Mouse (Mus musculus) G1E (cell line): ENCODE measurements around the gene Dlgap5. TPM values are rescaled to one million over a fixed set of nuclear protein-coding genes. Genes with fewer than 3 reads are reported as not detected.

Experiments
- ATAC-seq: 2 replicates; pipeline ENCODE4 v1.8.0; 2016; ENCODE audit warnings: mild to moderate bottlenecking; ENCODE audit not compliant: insufficient number of reproducible peaks, poor library complexity, low FRiP score, severe bottlenecking; ENCODE audit errors: extremely low read depth
- DNase-seq: peaks from one replicate; pipeline ENCODE4 v3.0.0; 2012; ENCODE audit warnings: low spot score
- H3K27me3 ChIP-seq: 2 replicates; pipeline ENCODE4 v1.6.1; 2012; ENCODE audit warnings: mild to moderate bottlenecking, low read length, inconsistent platforms; ENCODE audit not compliant: insufficient read depth
- H3K36me3 ChIP-seq: replicated peaks from 2 replicates; pipeline ENCODE3; 2012; ENCODE audit warnings: mild to moderate bottlenecking, inconsistent platforms
- H3K4me1 ChIP-seq: 2 replicates; pipeline ENCODE4 v1.6.1; 2012; ENCODE audit warnings: low read depth, low read length, inconsistent platforms, mixed read lengths; ENCODE audit not compliant: insufficient read depth
- H3K4me3 ChIP-seq: 2 replicates; pipeline ENCODE4 v1.5.1; 2012; ENCODE audit warnings: low read depth, mild to moderate bottlenecking, inconsistent platforms, low read length, moderate library complexity, mixed read lengths
- H3K9me3 ChIP-seq: replicated peaks from 2 replicates; pipeline ENCODE4 v1.6.1; 2012; ENCODE audit warnings: inconsistent platforms
- CTCF ChIP-seq: IDR thresholded peaks from 2 replicates; pipeline ENCODE4 v1.5.1; 2012; ENCODE audit warnings: low read depth, low read length, inconsistent platforms, mixed read lengths
- GATA1 ChIP-seq: IDR thresholded peaks from 2 replicates; pipeline ENCODE4 v1.6.1; 2012; ENCODE audit warnings: borderline replicate concordance, low read length, inconsistent platforms, mixed read lengths
- GATA2 ChIP-seq: IDR thresholded peaks from 2 replicates; pipeline ENCODE4 v1.6.1; 2012; ENCODE audit warnings: low read depth, low read length, inconsistent platforms, borderline replicate concordance
- POLR2AphosphoS5 ChIP-seq: IDR thresholded peaks from 2 replicates; pipeline ENCODE4 v1.6.1; 2012; ENCODE audit warnings: low read depth, low read length, inconsistent platforms; ENCODE audit not compliant: insufficient replicate concordance
- TAL1 ChIP-seq: conservative IDR thresholded peaks from 2 replicates; pipeline ENCODE4 v1.6.1; 2012; ENCODE audit warnings: low read depth, low read length, inconsistent platforms, mixed read lengths
- polyA plus RNA-seq: library from polyadenylated mRNA; stranded (reverse); fragments of >175 nt; gene quantifications from 2 replicates; pipeline ENCODE4 v1.2.3, GENCODE M21; 2012
- total RNA-seq, 2 experiments: library from RNA; stranded (forward) in 1 of 2; stranded (reverse) in 1 of 2; fragments of 200-1000 nt in 1 of 2; fragments of >200 nt in 1 of 2; fragmentation: Nextera tagmentation in 1 of 2; gene quantifications; 2 replicates each; pipeline ENCODE4 v1.2.3; 2014 to 2017

Dlgap5 gene
- total and polyA plus RNA-seq, 3 experiments, result 21.6 to 119 (median 109) TPM

- H3K4me1 ChIP-seq, result no peaks in the 10 kb centered on the region
- ATAC-seq (no peak; the same call in 1 of the 2 replicates), DNase-seq (no peak)
- H3K9me3 ChIP-seq, result no peaks in the 10 kb centered on the region
- TF ChIP-seq GATA1 (no peak), CTCF (peak; percentile 3)
- H3K27me3 ChIP-seq, result no peaks in the 10 kb centered on the region
- no peak overlapping the region for H3K4me3 ChIP-seq
- H3K36me3 ChIP-seq, result peaks cover 90% of the 10 kb centered on the region
These were observed 22.0 kb downstream of the Dlgap5 start for GRCm38 (mm10) chr14:47396165-47396652.

- Histone ChIP-seq H3K4me1 (no peaks in the 10 kb centered on the region), H3K36me3 (peaks cover 94% of the 10 kb centered on the region), H3K27me3 (no peaks in the 10 kb centered on the region), H3K4me3 (no peak overlapping the region), H3K9me3 (no peaks in the 10 kb centered on the region)
- DNase-seq, result no peak
- ATAC-seq, result no peak
- TF ChIP-seq GATA1 (no peak), TAL1 (no peak), GATA2 (no peak), POLR2AphosphoS5 (no peak), CTCF (no peak)
These were observed 22.7 kb downstream of the Dlgap5 start for GRCm38 (mm10) chr14:47395462-47396026.

- Histone ChIP-seq H3K4me3 (no peak overlapping the region), H3K27me3 (no peaks in the 10 kb centered on the region), H3K9me3 (no peaks in the 10 kb centered on the region), H3K36me3 (peaks cover 95% of the 10 kb centered on the region), H3K4me1 (no peaks in the 10 kb centered on the region)
- no peak for ATAC-seq
- DNase-seq, result no peak
- TF ChIP-seq CTCF, result no peak
- no peak for TF ChIP-seq POLR2AphosphoS5
- TF ChIP-seq TAL1, result no peak
- no peak for TF ChIP-seq GATA2
- TF ChIP-seq GATA1, result no peak
These were observed 23.2 kb downstream of the Dlgap5 start for GRCm38 (mm10) chr14:47395007-47395406.

- TF ChIP-seq GATA1, result no peak
- no peak for TF ChIP-seq GATA2
- TF ChIP-seq TAL1, result no peak
- TF ChIP-seq CTCF, result no peak
- no peak for TF ChIP-seq POLR2AphosphoS5
- H3K36me3 ChIP-seq, result peaks cover 96% of the 10 kb centered on the region
- no peaks in the 10 kb centered on the region for H3K27me3 ChIP-seq
- ATAC-seq (no peak), DNase-seq (no peak)
- H3K4me3 ChIP-seq, result no peak overlapping the region
- no peaks in the 10 kb centered on the region for H3K9me3 ChIP-seq
- no peaks in the 10 kb centered on the region for H3K4me1 ChIP-seq
These were observed 24.7 kb downstream of the Dlgap5 start for GRCm38 (mm10) chr14:47393354-47394094.

GRCm38 (mm10) chr14:47386125-47386524 lies 32.1 kb downstream of the Dlgap5 start:
- Histone ChIP-seq H3K9me3 (peaks cover 2% of the 10 kb centered on the region; the same call in 1 of the 2 replicates), H3K4me3 (no peak overlapping the region), H3K4me1 (no peaks in the 10 kb centered on the region), H3K36me3 (peaks cover 68% of the 10 kb centered on the region), H3K27me3 (no peaks in the 10 kb centered on the region)
- ATAC-seq, result no peak
- DNase-seq, result no peak
- TF ChIP-seq TAL1, result no peak
- TF ChIP-seq CTCF, result no peak
- no peak for TF ChIP-seq GATA1
- no peak for TF ChIP-seq POLR2AphosphoS5
- TF ChIP-seq GATA2, result no peak

GRCm38 (mm10) chr14:47384653-47385052 lies 33.6 kb downstream of the Dlgap5 start:
- no peak overlapping the region for H3K4me3 ChIP-seq
- H3K27me3 ChIP-seq, result no peaks in the 10 kb centered on the region
- H3K9me3 ChIP-seq, result peaks cover 2% of the 10 kb centered on the region; the same call in 1 of the 2 replicates
- H3K36me3 ChIP-seq, result peaks cover 53% of the 10 kb centered on the region
- no peak for ATAC-seq
- no peaks in the 10 kb centered on the region for H3K4me1 ChIP-seq
- DNase-seq, result no peak
- TF ChIP-seq TAL1, result no peak
